Mouse (Mus musculus) ES-E14 (cell line): ENCODE results near the gene Slc35e2. TPM values are rescaled to one million over a fixed set of nuclear protein-coding genes. Genes with fewer than 3 reads are reported as not detected.

Experiments
- DNase-seq: peaks from one replicate; pipeline ENCODE4 v3.0.0-alpha.2; 2013; ENCODE audit warnings: low read depth, low spot score
- H3K27ac ChIP-seq: 2 replicates; pipeline ENCODE4 v1.5.1; 2012; ENCODE audit warnings: low read depth, mild to moderate bottlenecking, low read length, moderate library complexity, mixed read lengths; ENCODE audit not compliant: poor library complexity, insufficient read depth, severe bottlenecking
- H3K36me3 ChIP-seq: 2 replicates; pipeline ENCODE4 v1.6.1; 2012; ENCODE audit warnings: mild to moderate bottlenecking, low read length, moderate library complexity, mixed read lengths; ENCODE audit not compliant: control insufficient read depth, poor library complexity, insufficient read depth, severe bottlenecking
- H3K4me1 ChIP-seq, 2 experiments: fragments of 150-350 bp in 1 of 2; sonication (generic) in 1 of 2; 2 replicates each; pipeline ENCODE4 v1.6.1; 2012; ENCODE audit warnings: low read length in 2 of 2, mild to moderate bottlenecking in 1 of 2, mixed read lengths in 1 of 2; ENCODE audit not compliant: control insufficient read depth in 2 of 2, insufficient read depth in 2 of 2, poor library complexity in 1 of 2
- H3K4me3 ChIP-seq, 2 experiments: fragments of 150-350 bp in 1 of 2; sonication (generic) in 1 of 2; 2 replicates each; pipeline ENCODE4 v1.5.1; 2012; ENCODE audit warnings: low read length in 2 of 2, low read depth in 1 of 2, mild to moderate bottlenecking in 1 of 2, mixed read lengths in 1 of 2; ENCODE audit not compliant: insufficient read depth in 1 of 2, poor library complexity in 1 of 2, severe bottlenecking in 1 of 2
- H3K9ac ChIP-seq: 2 replicates; pipeline ENCODE4 v1.6.1; 2012; ENCODE audit warnings: low read depth, mild to moderate bottlenecking, low read length, mixed read lengths; ENCODE audit not compliant: poor library complexity, insufficient read depth, severe bottlenecking
- H3K9me3 ChIP-seq: fragments of 150-350 bp; sonication (generic); 2 replicates; pipeline ENCODE4 v1.6.1; 2012; ENCODE audit warnings: low read depth, mild to moderate bottlenecking, low read length; ENCODE audit not compliant: control insufficient read depth, insufficient read depth
- CHD2 ChIP-seq: IDR thresholded peaks from 2 replicates; pipeline ENCODE4 v1.6.1; 2014; ENCODE audit warnings: mild to moderate bottlenecking, low read depth, low read length, inconsistent platforms
- HCFC1 ChIP-seq: IDR thresholded peaks from 2 replicates; pipeline ENCODE4 v1.6.1; 2012; ENCODE audit warnings: low read length, inconsistent platforms, borderline replicate concordance; ENCODE audit not compliant: insufficient read depth
- MAFK ChIP-seq: IDR thresholded peaks from 2 replicates; pipeline ENCODE4 v1.6.1; 2014; ENCODE audit warnings: mild to moderate bottlenecking, low read depth, low read length, inconsistent platforms; ENCODE audit not compliant: insufficient read depth
- ZC3H11A ChIP-seq: IDR thresholded peaks from 2 replicates; pipeline ENCODE4 v1.6.1; 2012; ENCODE audit warnings: low read depth, mild to moderate bottlenecking, inconsistent platforms, low read length, borderline replicate concordance
- ZNF384 ChIP-seq: IDR thresholded peaks from 2 replicates; pipeline ENCODE4 v1.6.1; 2012; ENCODE audit warnings: low read depth, low read length, inconsistent platforms
- in situ Hi-C, 2 experiments: fragments of 600-800 bp; cut with MboI; formaldehyde crosslinking; loops; one replicate each; pipeline ENCODE4 v1.15.1; 2025; ENCODE audit warnings: low sequenced_read_pairs in 2 of 2, inconsistent platforms in 1 of 2; ENCODE audit not compliant: unreplicated experiment in 2 of 2
- total RNA-seq: library from RNA; depleted of rRNA; stranded (reverse); fragments of 300-350 nt; gene quantifications from 2 replicates; pipeline ENCODE4 v1.2.3, GENCODE M21; 2012

Slc35e2 gene
- total RNA-seq, 1 experiment: 25.5 TPM

GRCm38 (mm10) chr4:155573876-155574275 is 27.3 kb upstream of the Slc35e2 start:
- in situ Hi-C loops: no loop called here
- Histone ChIP-seq H3K4me3 (no peak overlapping the region), H3K27ac (no peak overlapping the region), H3K36me3 (peaks cover 12% of the 10 kb centered on the region), H3K9me3 (no peaks in the 10 kb centered on the region), H3K9ac (no peak overlapping the region), H3K4me1 (peaks cover 4 to 16% of the 10 kb centered on the region in 2 experiments; a peak in 3 of 4 replicates)
- TF ChIP-seq ZNF384 (no peak), ZC3H11A (no peak), HCFC1 (no peak), MAFK (no peak), CHD2 (no peak)
- no peak for DNase-seq

- DNase-seq: no peak
- in situ Hi-C loops: no loop called here
- Histone ChIP-seq H3K4me1 (peaks cover 4 to 15% of the 10 kb centered on the region in 2 experiments; a peak in 3 of 4 replicates), H3K9ac (no peak overlapping the region), H3K36me3 (peaks cover 17% of the 10 kb centered on the region), H3K27ac (no peak overlapping the region), H3K9me3 (no peaks in the 10 kb centered on the region), H3K4me3 (no peak overlapping the region)
- no peak for TF ChIP-seq MAFK
- no peak for TF ChIP-seq ZNF384
- TF ChIP-seq HCFC1: no peak
- no peak for TF ChIP-seq CHD2
- TF ChIP-seq ZC3H11A: no peak
These were observed 26.3 kb upstream of the Slc35e2 start for GRCm38 (mm10) chr4:155574931-155575330.

- Histone ChIP-seq H3K9ac (no peak overlapping the region), H3K4me3 (no peak overlapping the region), H3K9me3 (no peaks in the 10 kb centered on the region), H3K36me3 (peaks cover 17% of the 10 kb centered on the region), H3K4me1 (peaks cover 4 to 14% of the 10 kb centered on the region in 2 experiments; a peak in 3 of 4 replicates), H3K27ac (no peak overlapping the region)
- TF ChIP-seq MAFK (no peak), ZNF384 (no peak), HCFC1 (no peak), ZC3H11A (no peak), CHD2 (no peak)
- in situ Hi-C loops: no loop called here
- no peak for DNase-seq
These were observed 25.7 kb upstream of the Slc35e2 start for GRCm38 (mm10) chr4:155575521-155575920.

- no peak for DNase-seq
- no peaks in the 10 kb centered on the region for H3K9me3 ChIP-seq
- peaks cover 3 to 8% of the 10 kb centered on the region in 2 experiments; a peak in 3 of 4 replicates for H3K4me1 ChIP-seq
- H3K36me3 ChIP-seq: peaks cover 21% of the 10 kb centered on the region
- H3K27ac ChIP-seq: no peak overlapping the region
- TF ChIP-seq HCFC1 (no peak), ZNF384 (no peak)
- no peak overlapping the region for H3K4me3 ChIP-seq
- in situ Hi-C loops: no loop called here
- no peak overlapping the region for H3K9ac ChIP-seq
These were observed 24.1 kb upstream of the Slc35e2 start for GRCm38 (mm10) chr4:155577132-155577531.

GRCm38 (mm10) chr4:155577741-155578140 is 23.5 kb upstream of the Slc35e2 start:
- no peak overlapping the region for H3K27ac ChIP-seq
- in situ Hi-C loops: no loop called here
- no peak overlapping the region for H3K9ac ChIP-seq
- peaks cover 3 to 8% of the 10 kb centered on the region in 2 experiments; a peak in 3 of 4 replicates for H3K4me1 ChIP-seq
- H3K36me3 ChIP-seq: peaks cover 25% of the 10 kb centered on the region
- no peak for DNase-seq
- TF ChIP-seq MAFK: no peak
- no peak for TF ChIP-seq ZNF384
- TF ChIP-seq HCFC1: no peak
- no peak for TF ChIP-seq ZC3H11A
- TF ChIP-seq CHD2: no peak
- H3K9me3 ChIP-seq: no peaks in the 10 kb centered on the region
- no peak overlapping the region for H3K4me3 ChIP-seq
